Mouse (Mus musculus): ENCODE data around the gene Fam168a.

DNA sequence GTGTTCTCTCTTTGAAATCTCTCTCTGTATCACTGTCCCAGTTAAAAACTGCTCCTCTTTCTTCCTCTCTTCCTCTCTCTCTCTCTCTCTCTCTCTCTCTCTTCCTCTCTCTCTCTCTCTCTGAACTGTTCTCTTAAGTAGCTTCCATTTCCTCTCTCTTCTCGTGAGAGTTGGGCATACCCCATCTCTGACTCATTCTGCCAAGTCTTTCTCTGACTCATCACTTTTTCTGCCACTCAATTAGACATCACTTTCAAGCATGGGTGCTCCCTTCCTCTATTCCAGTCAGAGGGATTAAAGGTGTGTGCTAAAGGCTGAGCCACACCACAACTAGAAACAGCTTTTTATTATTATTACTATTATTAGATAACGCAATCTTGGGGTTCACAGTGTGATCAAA, 43.7 kb downstream of the Fam168a start:
- no peak for TF ChIP-seq CTCF (IDR thresholded peaks at IDR 0.05; ENCODE audit: extremely low read depth, insufficient read depth, low read length)
- no peak for TF ChIP-seq POLR2A (IDR thresholded peaks at IDR 0.05; ENCODE audit: extremely low read depth, insufficient read depth, low read length)

Measured in cortical plate, adult 2 months (tissue).